Mouse (Mus musculus): ENCODE data around the gene Evpl.

Gene Evpl

DNA sequence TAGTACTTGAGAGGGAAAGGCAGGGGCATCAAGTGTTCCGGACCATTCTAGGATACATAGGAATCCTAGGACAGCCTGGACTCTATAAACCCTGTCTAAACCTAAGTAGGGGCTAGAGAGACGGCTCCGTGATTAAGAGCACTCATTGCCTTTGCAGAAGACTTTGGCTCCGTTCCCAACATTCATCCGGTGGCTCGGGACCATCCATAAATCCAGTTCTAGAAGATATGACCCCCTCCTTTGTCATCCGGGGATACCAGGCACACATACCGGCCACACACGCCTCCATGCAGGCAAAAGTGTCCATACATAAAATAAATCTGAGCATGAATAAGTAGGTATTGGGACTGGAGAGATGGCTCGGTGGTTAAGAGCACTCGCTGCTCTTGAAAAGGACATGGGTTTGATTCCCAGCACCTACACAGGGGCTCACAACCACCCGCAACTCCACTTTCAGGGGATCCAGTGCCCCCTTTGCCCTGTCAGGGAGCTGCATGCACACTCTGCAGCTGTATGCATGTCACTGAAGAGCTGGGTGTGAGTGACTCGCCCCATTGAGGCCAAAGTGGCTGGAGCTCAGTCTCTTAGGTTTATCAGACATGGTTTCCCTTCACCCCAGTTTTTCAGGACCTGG lies 23.9 kb downstream of the Evpl start:
- CTCF ChIA-PET: no interaction called here

DNA sequence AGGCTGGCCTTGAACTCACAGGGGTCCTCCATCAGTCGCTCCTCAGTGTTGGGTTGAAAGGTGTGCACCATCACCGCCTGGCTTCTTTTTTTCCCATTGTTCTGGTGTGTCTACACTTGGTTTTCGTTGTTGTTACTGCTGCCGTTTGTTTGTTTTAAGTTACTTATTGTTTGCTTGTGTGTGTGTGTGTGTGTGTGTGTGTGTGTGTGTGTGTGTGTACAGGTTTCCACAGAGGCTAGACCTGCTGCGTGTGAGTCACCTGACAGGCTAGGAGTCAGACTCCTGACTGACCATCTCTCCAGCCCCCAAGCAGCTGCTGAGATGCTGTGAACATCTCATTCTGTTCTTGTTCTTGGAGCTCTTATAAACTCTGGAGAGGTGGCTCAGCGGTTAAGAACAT lies 25.0 kb downstream of the Evpl start:
- CTCF ChIA-PET: no interaction called here

DNA sequence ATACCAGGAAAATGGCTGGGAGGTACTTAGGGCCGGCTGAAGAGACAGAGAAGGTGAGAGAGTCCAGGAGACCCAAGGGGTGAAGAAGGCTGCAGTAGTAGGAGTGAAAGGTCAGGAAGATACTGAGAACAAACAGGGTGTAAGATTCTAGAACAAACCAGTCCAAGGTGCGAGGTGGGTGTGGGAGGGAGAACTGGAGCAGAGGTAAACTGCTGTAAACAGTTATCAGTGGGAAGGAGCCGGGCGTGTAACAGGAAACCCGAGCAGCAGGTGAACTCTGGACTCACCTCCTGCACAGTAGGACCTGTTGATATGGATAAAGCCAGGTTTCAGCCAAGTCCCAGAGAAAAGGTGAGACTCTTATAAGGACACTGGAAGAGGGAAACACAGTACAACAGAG lies 27.2 kb downstream of the Evpl start:
- CTCF ChIA-PET: interaction anchor here (0.7 kb wide), 1 partner anchor 39 kb away, joined by 3 read pairs; no protein-coding TSS in a partner anchor

- CTCF ChIA-PET: no interaction called here
Measured at GRCm38 (mm10) chr11:116209257-116209656, 28.6 kb downstream of the Evpl start.

GRCm38 (mm10) chr11:116208660-116209059 lies 29.2 kb downstream of the Evpl start:
- CTCF ChIA-PET: no interaction called here

GRCm38 (mm10) chr11:116206678-116207077 lies 31.2 kb downstream of the Evpl start:
- CTCF ChIA-PET: no interaction called here

GRCm38 (mm10) chr11:116203150-116203549 lies 34.7 kb downstream of the Evpl start:
- CTCF ChIA-PET: interaction anchor here (0.7 kb wide), 1 partner anchor 194 kb away, joined by 3 read pairs; no protein-coding TSS in a partner anchor

- CTCF ChIA-PET: no interaction called here
Measured at GRCm38 (mm10) chr11:116201151-116201550, 36.7 kb downstream of the Evpl start.

DNA sequence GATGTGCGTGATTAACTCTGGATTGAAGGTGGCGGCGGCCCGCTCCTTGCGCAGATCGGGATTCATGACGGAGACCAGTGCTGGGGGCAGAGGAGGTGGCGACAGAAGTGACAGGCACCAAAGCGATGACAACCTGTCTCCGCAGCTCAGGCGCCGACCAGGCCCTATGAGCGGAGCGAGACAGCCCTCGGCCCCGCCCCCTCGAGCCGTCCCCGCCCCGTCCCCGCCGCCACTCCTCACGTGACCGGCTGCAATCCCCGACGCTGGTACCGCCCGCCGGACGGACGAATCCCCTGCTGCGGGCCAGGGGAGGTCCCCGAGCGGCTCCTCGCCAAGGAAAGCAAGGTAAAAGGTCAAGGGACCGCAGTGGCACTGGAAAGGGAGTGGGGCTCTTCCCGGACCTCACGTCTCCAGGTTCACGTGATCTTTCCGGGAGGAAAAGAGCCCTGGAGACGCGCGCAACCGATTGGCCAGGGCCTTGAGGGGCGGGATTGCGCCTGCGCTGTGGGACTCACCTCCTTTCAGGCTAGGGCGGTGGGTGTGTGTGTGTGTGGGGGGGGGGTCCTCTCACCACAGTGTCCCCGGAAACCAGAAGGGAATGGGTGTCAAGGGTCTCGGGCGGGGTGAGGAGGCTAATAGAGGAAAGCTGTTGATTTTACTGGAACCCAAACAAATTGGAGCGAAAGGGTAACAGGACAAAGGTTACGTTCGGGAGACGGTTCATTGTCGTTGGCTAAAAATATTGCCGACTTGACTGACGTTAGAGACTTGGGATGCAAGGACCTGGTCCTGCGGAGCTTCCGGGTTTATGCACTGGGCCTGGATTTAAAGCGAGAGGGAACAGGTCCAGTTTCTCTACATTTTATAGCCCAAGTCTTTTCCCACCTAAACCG lies 39.0 kb downstream of the Evpl start, which contains the start of the genes Ten1 and Acox1:
TSS of gene Ten1 (plus strand) at position 217 of the 893 bp plus-strand sequence.
TSS of gene Acox1 (minus strand) at position 407 of the 893 bp plus-strand sequence.
- CTCF ChIA-PET: interaction anchor here (0.7 kb wide), 2 partner anchors 103 to 500 kb away, joined by 3 read pairs; no protein-coding TSS in a partner anchor

DNA sequence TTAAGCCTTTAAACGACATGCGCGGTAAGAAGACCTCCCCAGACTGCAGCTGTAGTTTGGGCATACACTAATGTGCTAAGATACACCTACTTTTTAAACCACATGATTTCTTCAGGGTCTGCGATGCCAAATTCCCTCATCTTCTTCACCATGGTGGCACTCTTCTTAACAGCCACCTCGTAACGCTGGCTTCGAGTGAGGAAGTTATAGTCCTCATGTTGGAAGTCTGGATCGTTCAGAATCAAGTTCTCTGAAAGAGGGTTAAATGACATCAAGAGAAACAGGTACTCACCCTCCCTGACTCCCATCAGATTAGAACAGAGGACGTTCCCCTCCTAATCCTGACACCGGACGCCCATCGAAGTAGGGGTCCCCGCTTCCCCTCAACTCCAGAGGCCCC lies 39.7 kb downstream of the Evpl start:
- CTCF ChIA-PET: no interaction called here

DNA sequence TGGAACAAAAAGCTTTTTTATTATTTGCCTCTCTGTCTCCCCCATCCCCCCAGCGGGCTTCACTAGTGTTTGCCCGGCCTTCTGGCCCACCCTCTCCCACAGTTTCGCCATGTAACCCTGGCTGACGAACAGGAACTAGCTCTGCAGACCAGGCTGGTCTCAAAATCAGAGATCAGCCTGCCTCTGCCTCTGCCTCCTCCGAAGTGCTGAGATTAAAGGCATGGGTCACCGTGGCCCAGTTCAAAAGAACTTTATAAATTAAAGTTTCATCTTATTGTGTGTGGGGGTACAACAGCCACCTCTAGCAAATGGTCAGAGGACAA lies 40.3 kb downstream of the Evpl start:
- CTCF ChIA-PET: no interaction called here

DNA sequence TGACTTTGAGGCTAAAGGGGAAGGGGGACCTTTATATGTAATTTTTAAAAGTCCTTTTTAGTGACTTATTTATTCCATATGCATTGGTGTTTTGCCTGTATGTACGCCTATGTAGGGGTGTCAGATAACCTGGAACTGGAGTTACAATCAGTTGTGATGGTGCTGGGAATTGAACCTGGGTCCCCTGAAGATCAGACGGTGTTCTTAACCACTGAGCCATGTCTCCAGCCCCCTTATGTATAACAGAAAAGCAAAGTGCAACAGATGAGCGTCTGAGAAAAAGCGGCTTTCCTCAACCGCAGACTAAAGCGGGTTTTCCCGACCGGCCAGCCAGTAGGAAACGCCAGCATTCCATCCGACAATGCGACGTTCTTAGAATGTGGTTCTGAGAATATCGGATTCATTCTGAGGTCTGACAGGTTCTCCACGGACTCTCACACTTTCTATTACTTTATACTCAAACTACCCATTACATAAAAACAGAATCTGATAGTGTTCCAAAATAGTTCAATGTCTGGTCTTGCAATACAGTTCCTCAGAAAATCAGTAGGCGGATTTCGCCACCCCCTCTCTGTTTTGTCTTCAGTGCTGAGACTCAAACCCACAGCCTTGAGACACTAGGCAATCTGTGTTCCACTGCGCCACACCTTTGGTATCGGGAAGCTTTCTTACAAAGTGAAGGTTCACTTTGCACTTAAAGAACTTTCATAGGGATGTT lies 40.9 kb downstream of the Evpl start:
- CTCF ChIA-PET: no interaction called here

DNA sequence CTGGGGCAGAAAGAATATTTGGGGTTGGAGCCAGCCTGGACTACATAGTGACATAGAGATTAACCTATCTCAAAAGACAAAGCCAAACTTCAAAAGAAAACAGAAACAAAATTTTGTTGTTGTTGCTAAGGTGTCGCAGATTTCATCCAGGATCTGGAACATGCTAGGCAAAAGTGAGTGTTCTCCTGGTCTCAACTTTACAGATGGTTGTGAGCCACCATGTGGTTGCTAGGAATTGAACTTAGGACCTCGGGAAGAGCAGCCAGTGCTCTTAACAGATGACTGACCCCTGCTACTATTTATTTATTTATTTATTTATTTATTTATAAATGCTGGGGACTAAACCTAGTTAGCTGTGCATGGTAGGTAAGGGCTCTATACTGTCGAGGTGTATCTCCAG lies 41.5 kb downstream of the Evpl start:
- CTCF ChIA-PET: no interaction called here

DNA sequence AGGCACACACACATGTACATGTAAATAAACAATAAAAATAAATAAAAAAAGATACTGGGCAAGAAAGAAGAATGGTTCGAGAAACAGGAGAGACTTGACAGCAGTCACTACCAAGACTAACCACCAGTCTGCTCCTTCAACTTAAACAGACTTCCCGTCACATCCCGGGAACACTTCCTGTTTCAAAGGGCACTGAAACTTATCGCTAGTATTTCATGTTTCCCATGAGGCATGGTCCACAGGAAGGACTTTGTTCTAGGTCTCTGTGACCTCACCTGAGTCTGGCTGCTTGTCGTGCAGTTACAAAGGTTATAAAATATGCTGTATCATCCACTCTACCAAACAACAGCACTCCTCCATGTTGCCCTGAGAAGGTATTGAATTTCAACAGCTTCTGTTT lies 42.6 kb downstream of the Evpl start:
- CTCF ChIA-PET: no interaction called here

DNA sequence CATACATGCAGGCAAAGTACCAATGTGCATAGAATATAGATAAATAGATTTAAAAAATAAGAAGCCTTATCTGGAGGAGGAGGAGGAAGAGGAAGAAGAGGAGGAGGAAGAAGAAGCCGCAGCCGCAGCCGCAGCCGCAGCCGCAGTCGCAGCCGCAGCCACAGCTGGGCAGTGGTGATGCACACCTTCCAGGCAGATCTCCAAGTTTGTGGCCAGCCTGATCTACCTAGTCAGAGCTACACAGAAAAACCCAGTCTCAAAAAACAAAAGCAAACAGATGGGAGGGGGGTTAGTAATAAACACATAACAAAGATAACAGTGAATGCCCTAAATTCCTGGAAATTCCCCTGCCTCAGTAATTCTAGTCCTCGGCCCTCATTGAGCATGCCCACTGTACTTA lies 43.3 kb downstream of the Evpl start:
- CTCF ChIA-PET: interaction anchor here (0.7 kb wide), 1 partner anchor 60 kb away, joined by 5 read pairs; no protein-coding TSS in a partner anchor

DNA sequence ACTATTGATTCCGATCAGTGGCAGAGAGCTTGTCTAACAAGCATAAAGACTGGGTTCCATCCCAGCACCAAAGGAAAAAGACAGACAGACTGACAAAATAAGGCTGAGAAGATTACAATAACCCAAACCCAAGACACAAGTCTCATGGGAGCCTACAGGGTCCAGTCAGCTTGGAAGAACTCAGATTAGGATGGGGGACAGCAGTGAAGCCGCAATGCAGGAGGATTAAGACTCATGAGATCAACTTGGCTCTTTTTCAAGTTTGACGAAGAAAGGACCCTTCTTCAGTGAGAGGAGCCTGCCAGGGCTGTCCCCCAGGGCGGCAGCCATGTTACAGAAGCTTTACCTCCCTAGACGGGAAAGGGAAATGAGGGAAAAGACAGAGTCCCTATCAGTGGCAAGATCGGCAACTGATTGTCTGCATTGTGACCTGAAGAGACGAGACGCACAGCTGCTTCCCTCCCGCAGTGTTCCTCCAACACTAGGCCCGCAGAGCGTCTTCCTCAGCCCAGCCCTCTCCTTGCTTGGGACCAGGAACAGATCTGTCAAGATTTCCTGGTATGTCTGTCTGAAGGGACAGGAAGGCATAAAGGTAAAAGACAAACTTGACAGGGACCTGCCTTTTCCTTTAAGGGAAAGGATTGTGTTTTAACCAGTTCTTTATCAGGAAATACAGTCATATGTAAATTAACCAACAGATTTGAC lies 50.5 kb downstream of the Evpl start:
- CTCF ChIA-PET: no interaction called here

- CTCF ChIA-PET: no interaction called here
Measured at GRCm38 (mm10) chr11:116186360-116186759, 51.5 kb downstream of the Evpl start.

GRCm38 (mm10) chr11:116185836-116186235 lies 52.0 kb downstream of the Evpl start:
- CTCF ChIA-PET: no interaction called here

DNA sequence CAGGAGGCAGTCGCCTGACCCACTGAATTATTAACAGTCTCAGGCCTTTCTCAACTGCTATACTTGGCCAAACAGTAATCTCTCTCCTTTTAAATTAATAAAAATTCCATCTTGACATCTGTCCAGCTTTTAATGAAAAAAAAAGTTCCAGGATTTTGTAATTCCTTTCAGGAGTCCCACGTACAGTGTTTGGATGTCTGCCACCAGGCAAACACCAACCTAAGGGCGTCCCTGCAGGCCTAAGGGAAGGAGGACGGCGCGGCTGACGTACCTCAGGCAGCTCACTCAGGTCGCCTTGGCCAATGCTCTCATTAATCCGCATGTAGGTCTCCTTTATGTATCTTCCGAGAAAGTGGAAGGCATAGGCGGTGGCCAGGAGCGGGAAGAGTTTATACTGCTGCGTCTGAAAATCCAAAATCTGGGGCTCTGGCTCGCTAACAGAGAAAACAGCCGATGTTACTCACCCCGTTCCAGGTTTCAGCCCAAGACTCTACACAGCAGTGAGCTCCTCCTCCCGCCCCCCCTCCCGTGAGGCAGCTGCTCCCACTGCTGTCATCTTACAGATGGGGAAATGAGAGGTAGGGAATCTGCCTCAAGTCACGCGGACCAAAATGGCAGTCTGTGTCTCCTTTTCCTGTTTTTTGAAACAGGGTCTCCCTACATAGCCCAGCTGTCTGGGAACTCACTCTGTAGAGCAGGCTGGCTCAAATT lies 59.3 kb downstream of the Evpl start:
- CTCF ChIA-PET: no interaction called here

DNA sequence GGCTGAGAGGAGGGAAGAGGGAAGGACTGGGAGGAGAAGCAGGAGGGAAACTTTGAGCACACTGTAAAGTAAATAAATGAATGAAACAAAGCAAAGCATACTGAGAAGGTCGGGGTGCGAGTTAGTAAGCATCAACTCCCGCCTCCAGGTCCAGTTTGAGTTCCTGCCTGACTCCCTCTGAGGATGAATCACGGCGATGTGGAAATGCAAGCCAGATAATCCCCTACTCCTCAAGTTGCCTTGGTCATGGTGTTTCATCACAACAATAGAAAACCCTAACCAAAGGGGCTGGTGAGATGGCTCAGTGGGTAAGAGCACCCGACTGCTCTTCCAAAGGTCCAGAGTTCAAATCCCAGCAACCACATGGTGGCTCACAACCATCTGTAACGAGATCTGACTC lies 61.9 kb downstream of the Evpl start:
- CTCF ChIA-PET: interaction anchor here (0.7 kb wide), 1 partner anchor 302 kb away, joined by 4 read pairs; no protein-coding TSS in a partner anchor

- CTCF ChIA-PET: no interaction called here
Measured at GRCm38 (mm10) chr11:116174775-116175448, 63.0 kb downstream of the Evpl start.
